Mouse (Mus musculus): ENCODE measurements around the gene Tbx15. TPM values are rescaled to one million over a fixed set of nuclear protein-coding genes. Genes with fewer than 3 reads are reported as not detected.

Gene Tbx15
- total RNA-seq, 1 experiment = 1.4 TPM

- H3K36me3 ChIP-seq (ENCODE audit: control insufficient read depth, insufficient read depth, low read length, poor library complexity, severe bottlenecking) = no peaks in the 10 kb centered on the region
- no peak for DNase-seq (ENCODE audit: low read depth, low spot score)
- TF ChIP-seq CHD2 (IDR thresholded peaks at IDR 0.05; ENCODE audit: low read depth, low read length) = no peak
- TF ChIP-seq MAFK (IDR thresholded peaks at IDR 0.05; ENCODE audit: insufficient read depth, low read depth, low read length) = no peak
- TF ChIP-seq ZNF384 (IDR thresholded peaks at IDR 0.05; ENCODE audit: low read depth, low read length) = no peak
- TF ChIP-seq ZC3H11A (IDR thresholded peaks at IDR 0.05; ENCODE audit: borderline replicate concordance, low read depth, low read length) = no peak
- no peak for TF ChIP-seq HCFC1 (IDR thresholded peaks at IDR 0.05; ENCODE audit: borderline replicate concordance, insufficient read depth, low read length)
- no peaks in the 10 kb centered on the region for H3K9me3 ChIP-seq (ENCODE audit: control insufficient read depth, insufficient read depth, low read depth, low read length)
- H3K4me1 ChIP-seq (ENCODE audit: control insufficient read depth in 2 of 2, insufficient read depth in 2 of 2, low read length in 2 of 2, poor library complexity in 1 of 2) = no peaks in the 10 kb centered on the region
- no peak overlapping the region for H3K27ac ChIP-seq (ENCODE audit: insufficient read depth, low read depth, low read length, poor library complexity, severe bottlenecking)
- H3K9ac ChIP-seq (ENCODE audit: insufficient read depth, low read depth, low read length, poor library complexity, severe bottlenecking) = no peak overlapping the region
- H3K4me3 ChIP-seq (ENCODE audit: insufficient read depth in 1 of 2, low read depth in 1 of 2, low read length in 2 of 2, poor library complexity in 1 of 2, severe bottlenecking in 1 of 2) = no peak overlapping the region
- in situ Hi-C loops (cut with MboI; ENCODE audit: low sequenced_read_pairs in 2 of 2, unreplicated experiment in 2 of 2) = no loop called here
Observed at GRCm38 (mm10) chr3:99338756-99339155, 98.6 kb downstream of the Tbx15 start.

- in situ Hi-C loops (cut with MboI; ENCODE audit: low sequenced_read_pairs in 2 of 2, unreplicated experiment in 2 of 2) = no loop called here
- H3K9me3 ChIP-seq (ENCODE audit: control insufficient read depth, insufficient read depth, low read depth, low read length) = no peaks in the 10 kb centered on the region
- H3K4me1 ChIP-seq (ENCODE audit: control insufficient read depth in 2 of 2, insufficient read depth in 2 of 2, low read length in 2 of 2, poor library complexity in 1 of 2) = no peaks in the 10 kb centered on the region
- no peak overlapping the region for H3K4me3 ChIP-seq (ENCODE audit: insufficient read depth in 1 of 2, low read depth in 1 of 2, low read length in 2 of 2, poor library complexity in 1 of 2, severe bottlenecking in 1 of 2)
- H3K27ac ChIP-seq (ENCODE audit: insufficient read depth, low read depth, low read length, poor library complexity, severe bottlenecking) = no peak overlapping the region
- no peak for TF ChIP-seq CHD2 (IDR thresholded peaks at IDR 0.05; ENCODE audit: low read depth, low read length)
- TF ChIP-seq ZC3H11A (IDR thresholded peaks at IDR 0.05; ENCODE audit: borderline replicate concordance, low read depth, low read length) = no peak
- no peak for TF ChIP-seq ZNF384 (IDR thresholded peaks at IDR 0.05; ENCODE audit: low read depth, low read length)
- no peak for TF ChIP-seq MAFK (IDR thresholded peaks at IDR 0.05; ENCODE audit: insufficient read depth, low read depth, low read length)
- no peak for TF ChIP-seq HCFC1 (IDR thresholded peaks at IDR 0.05; ENCODE audit: borderline replicate concordance, insufficient read depth, low read length)
- no peaks in the 10 kb centered on the region for H3K36me3 ChIP-seq (ENCODE audit: control insufficient read depth, insufficient read depth, low read length, poor library complexity, severe bottlenecking)
- no peak overlapping the region for H3K9ac ChIP-seq (ENCODE audit: insufficient read depth, low read depth, low read length, poor library complexity, severe bottlenecking)
- no peak for DNase-seq (ENCODE audit: low read depth, low spot score)
Observed at GRCm38 (mm10) chr3:99340021-99340420, 99.8 kb downstream of the Tbx15 start.

GRCm38 (mm10) chr3:99379616-99380250, 139.6 kb downstream of the Tbx15 start:
- Histone ChIP-seq H3K36me3 (ENCODE audit: control insufficient read depth, insufficient read depth, low read length, poor library complexity, severe bottlenecking) (no peaks in the 10 kb centered on the region), H3K9ac (ENCODE audit: insufficient read depth, low read depth, low read length, poor library complexity, severe bottlenecking) (no peak overlapping the region), H3K4me3 (ENCODE audit: insufficient read depth in 1 of 2, low read depth in 1 of 2, low read length in 2 of 2, poor library complexity in 1 of 2, severe bottlenecking in 1 of 2) (no peak overlapping the region), H3K4me1 (ENCODE audit: control insufficient read depth in 2 of 2, insufficient read depth in 2 of 2, low read length in 2 of 2, poor library complexity in 1 of 2) (no peaks in the 10 kb centered on the region), H3K9me3 (ENCODE audit: control insufficient read depth, insufficient read depth, low read depth, low read length) (no peaks in the 10 kb centered on the region), H3K27ac (ENCODE audit: insufficient read depth, low read depth, low read length, poor library complexity, severe bottlenecking) (no peak overlapping the region)
- in situ Hi-C loops (cut with MboI; ENCODE audit: low sequenced_read_pairs in 2 of 2, unreplicated experiment in 2 of 2) = no loop called here
- no peak for TF ChIP-seq ZNF384 (IDR thresholded peaks at IDR 0.05; ENCODE audit: low read depth, low read length)
- TF ChIP-seq ZC3H11A (IDR thresholded peaks at IDR 0.05; ENCODE audit: borderline replicate concordance, low read depth, low read length) = no peak
- TF ChIP-seq MAFK (IDR thresholded peaks at IDR 0.05; ENCODE audit: insufficient read depth, low read depth, low read length) = no peak
- TF ChIP-seq HCFC1 (IDR thresholded peaks at IDR 0.05; ENCODE audit: borderline replicate concordance, insufficient read depth, low read length) = no peak
- no peak for TF ChIP-seq CHD2 (IDR thresholded peaks at IDR 0.05; ENCODE audit: low read depth, low read length)
- DNase-seq (ENCODE audit: low read depth, low spot score) = no peak

GRCm38 (mm10) chr3:99387127-99387526, 146.9 kb downstream of the Tbx15 start:
- TF ChIP-seq HCFC1 (IDR thresholded peaks at IDR 0.05; ENCODE audit: borderline replicate concordance, insufficient read depth, low read length) (no peak), MAFK (IDR thresholded peaks at IDR 0.05; ENCODE audit: insufficient read depth, low read depth, low read length) (no peak), ZNF384 (IDR thresholded peaks at IDR 0.05; ENCODE audit: low read depth, low read length) (no peak), CHD2 (IDR thresholded peaks at IDR 0.05; ENCODE audit: low read depth, low read length) (no peak), ZC3H11A (IDR thresholded peaks at IDR 0.05; ENCODE audit: borderline replicate concordance, low read depth, low read length) (no peak)
- Histone ChIP-seq H3K9me3 (ENCODE audit: control insufficient read depth, insufficient read depth, low read depth, low read length) (no peaks in the 10 kb centered on the region), H3K4me1 (ENCODE audit: control insufficient read depth in 2 of 2, insufficient read depth in 2 of 2, low read length in 2 of 2, poor library complexity in 1 of 2) (no peaks in the 10 kb centered on the region), H3K27ac (ENCODE audit: insufficient read depth, low read depth, low read length, poor library complexity, severe bottlenecking) (no peak overlapping the region), H3K36me3 (ENCODE audit: control insufficient read depth, insufficient read depth, low read length, poor library complexity, severe bottlenecking) (no peaks in the 10 kb centered on the region), H3K9ac (ENCODE audit: insufficient read depth, low read depth, low read length, poor library complexity, severe bottlenecking) (no peak overlapping the region), H3K4me3 (ENCODE audit: insufficient read depth in 1 of 2, low read depth in 1 of 2, low read length in 2 of 2, poor library complexity in 1 of 2, severe bottlenecking in 1 of 2) (no peak overlapping the region)
- in situ Hi-C loops (cut with MboI; ENCODE audit: low sequenced_read_pairs in 2 of 2, unreplicated experiment in 2 of 2) = no loop called here
- DNase-seq (ENCODE audit: low read depth, low spot score) = no peak

Other genes with a start within 250 kb of the Tbx15 start
- 3.6 and 4.9 TPM in 2 replicates for gene Wars2, start 99.3 kb upstream of the Tbx15 start, total RNA-seq (2012; rRNA removed)